Mouse (Mus musculus) hindbrain, embryonic 12.5 days (tissue): ENCODE data around the gene Dbn1. TPM values are rescaled to one million over a fixed set of nuclear protein-coding genes. Genes with fewer than 3 reads are reported as not detected.

Experiments
- ATAC-seq: fragments of 200-750 bp; cut with Nextera tagmentation; 2 replicates; pipeline ENCODE4 v1.8.0; 2017; ENCODE audit warnings: moderate TSS enrichment; ENCODE audit not compliant: low FRiP score
- H3K27ac ChIP-seq: fragments of 300-500 bp; sonication (generic); 2 replicates; pipeline ENCODE4 v1.5.1; 2016; ENCODE audit warnings: mild to moderate bottlenecking
- H3K27me3 ChIP-seq: fragments of 300-500 bp; sonication (generic); 2 replicates; pipeline ENCODE4 v1.6.1; 2016; ENCODE audit warnings: mild to moderate bottlenecking
- H3K36me3 ChIP-seq: fragments of 300-500 bp; sonication (generic); 2 replicates; pipeline ENCODE4 v1.6.1; 2016; ENCODE audit warnings: mild to moderate bottlenecking
- H3K4me1 ChIP-seq: fragments of 300-500 bp; sonication (generic); 2 replicates; pipeline ENCODE4 v1.6.1; 2016
- H3K4me2 ChIP-seq: fragments of 300-500 bp; sonication (generic); replicated peaks from 2 replicates; pipeline ENCODE4 v1.6.1; 2016; ENCODE audit warnings: mild to moderate bottlenecking
- H3K4me3 ChIP-seq: fragments of 300-500 bp; sonication (generic); 2 replicates; pipeline ENCODE4 v1.5.1; 2016; ENCODE audit warnings: mild to moderate bottlenecking
- H3K9ac ChIP-seq: fragments of 300-500 bp; sonication (generic); 2 replicates; pipeline ENCODE4 v1.6.1; 2016; ENCODE audit warnings: mild to moderate bottlenecking, moderate library complexity
- H3K9me3 ChIP-seq: fragments of 300-500 bp; sonication (generic); replicated peaks from 2 replicates; pipeline ENCODE4 v1.6.1; 2016; ENCODE audit warnings: mild to moderate bottlenecking
- WGBS: fragments of 180-500 bp; shearing (Covaris S2); methylation state at CpG from one replicate; pipeline ENCODE4 v1.1.7; 2016; 5-methylcytosine and 5-hydroxymethylcytosine counted together
- polyA plus RNA-seq: library from polyadenylated mRNA; unstranded; fragments of >200 nt; fragmentation: Nextera tagmentation; extraction: Ambion mirVana; gene quantifications from 2 replicates; pipeline ENCODE4 v1.2.1, GENCODE M21; 2016

Dbn1 gene
- polyA plus RNA-seq, 1 experiment from 2014 or later, result 585 TPM

GRCm38 (mm10) chr13:55484520-55485088 lies 3.3 kb downstream of the Dbn1 start:
- peaks cover 38% of the 10 kb centered on the region for H3K36me3 ChIP-seq
- peak overlapping the region; percentile 98 for H3K4me3 ChIP-seq
- no peaks in the 10 kb centered on the region for H3K27me3 ChIP-seq
- H3K27ac ChIP-seq, result peak overlapping the region; percentile 99
- 17% methylated on average over 6 of the region's 7 CpGs for WGBS
- H3K4me1 ChIP-seq, result peaks cover 49% of the 10 kb centered on the region
- H3K9ac ChIP-seq, result peak overlapping the region; percentile 100
- ATAC-seq, result no peak
- peak overlapping the region; percentile 96 for H3K4me2 ChIP-seq
- no peaks in the 10 kb centered on the region for H3K9me3 ChIP-seq

GRCm38 (mm10) chr13:55483593-55483992 lies 4.3 kb downstream of the Dbn1 start:
- peak; percentile 72 for ATAC-seq
- H3K9ac ChIP-seq, result peak overlapping the region; percentile 59
- peak overlapping the region; percentile 98 for H3K4me3 ChIP-seq
- H3K27me3 ChIP-seq, result no peaks in the 10 kb centered on the region
- H3K4me2 ChIP-seq, result peak overlapping the region; percentile 96
- H3K4me1 ChIP-seq, result peaks cover 49% of the 10 kb centered on the region
- H3K27ac ChIP-seq, result peak overlapping the region; percentile 99
- WGBS, result 12% methylated on average over 15 of the region's 15 CpGs
- no peaks in the 10 kb centered on the region for H3K9me3 ChIP-seq
- H3K36me3 ChIP-seq, result peaks cover 48% of the 10 kb centered on the region

DNA sequence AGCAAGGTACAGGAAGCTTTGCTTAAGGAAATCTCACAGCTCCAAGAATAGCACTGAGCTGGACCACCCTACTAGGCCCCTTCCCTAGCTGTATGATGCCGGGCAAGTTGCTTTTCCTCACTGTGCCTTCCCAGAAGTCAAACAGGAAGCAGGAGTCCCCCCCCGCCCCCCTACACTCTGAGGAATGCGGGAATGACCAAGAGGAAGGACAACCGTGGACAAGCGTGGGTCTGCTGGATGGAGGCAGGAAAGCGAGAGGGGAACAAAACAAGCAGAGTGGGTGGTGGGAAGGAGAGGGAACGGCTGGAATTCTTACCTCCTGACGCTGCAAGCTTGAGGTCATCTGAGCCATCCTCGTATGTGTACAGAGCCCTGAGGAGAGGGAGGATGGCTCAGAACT lies 4.8 kb downstream of the Dbn1 start:
- peaks cover 51% of the 10 kb centered on the region for H3K36me3 ChIP-seq
- H3K4me3 ChIP-seq, result peak overlapping the region; percentile 98
- peaks cover 45% of the 10 kb centered on the region for H3K4me1 ChIP-seq
- WGBS, result 30% methylated on average over 9 of the region's 9 CpGs
- H3K27ac ChIP-seq, result peak overlapping the region; percentile 99
- no peak for ATAC-seq
- H3K9ac ChIP-seq, result peak overlapping the region; percentile 59
- H3K9me3 ChIP-seq, result no peaks in the 10 kb centered on the region
- peak overlapping the region; percentile 96 for H3K4me2 ChIP-seq
- no peaks in the 10 kb centered on the region for H3K27me3 ChIP-seq

- Histone ChIP-seq H3K27me3 (no peaks in the 10 kb centered on the region), H3K4me1 (peaks cover 44% of the 10 kb centered on the region), H3K4me3 (no peak overlapping the region), H3K9ac (no peak overlapping the region), H3K27ac (peak overlapping the region; percentile 99), H3K4me2 (peak overlapping the region; percentile 96), H3K9me3 (no peaks in the 10 kb centered on the region), H3K36me3 (peaks cover 57% of the 10 kb centered on the region)
- ATAC-seq, result no peak
- WGBS, result 81% methylated on average over 7 of the region's 7 CpGs
Measured at GRCm38 (mm10) chr13:55482542-55482941, 5.4 kb downstream of the Dbn1 start.

GRCm38 (mm10) chr13:55479929-55480328 lies 8.0 kb downstream of the Dbn1 start:
- Histone ChIP-seq H3K4me1 (peaks cover 52% of the 10 kb centered on the region), H3K27me3 (no peaks in the 10 kb centered on the region), H3K9ac (no peak overlapping the region), H3K36me3 (peaks cover 83% of the 10 kb centered on the region), H3K4me3 (no peak overlapping the region), H3K4me2 (no peak overlapping the region), H3K27ac (no peak overlapping the region), H3K9me3 (no peaks in the 10 kb centered on the region)
- no peak for ATAC-seq

DNA sequence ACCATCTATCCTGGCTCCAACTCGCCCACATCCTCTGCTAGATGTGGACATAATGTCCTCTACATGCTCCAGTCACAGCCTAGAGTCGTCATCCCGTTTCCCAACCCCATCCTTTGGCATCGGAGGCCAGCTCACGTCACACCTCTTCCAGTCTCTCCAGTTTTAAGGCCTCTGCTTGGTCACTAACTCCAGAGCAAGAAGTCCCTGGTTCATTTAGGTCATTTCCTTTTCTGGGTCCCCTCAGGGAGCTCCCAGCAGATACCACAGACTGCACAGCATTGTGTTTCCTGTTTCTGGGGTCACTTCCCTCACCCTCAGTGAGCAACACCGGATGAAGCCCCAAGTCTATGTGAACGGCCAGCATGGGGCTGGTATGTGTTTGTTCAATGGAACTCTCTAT lies 8.9 kb downstream of the Dbn1 start:
- no peak overlapping the region for H3K27ac ChIP-seq
- H3K4me2 ChIP-seq, result no peak overlapping the region
- no peak for ATAC-seq
- H3K36me3 ChIP-seq, result peaks cover 92% of the 10 kb centered on the region
- H3K4me1 ChIP-seq, result peaks cover 52% of the 10 kb centered on the region
- WGBS, result 86% methylated on average over 7 of the region's 7 CpGs
- H3K27me3 ChIP-seq, result no peaks in the 10 kb centered on the region
- H3K9ac ChIP-seq, result no peak overlapping the region
- H3K9me3 ChIP-seq, result no peaks in the 10 kb centered on the region
- no peak overlapping the region for H3K4me3 ChIP-seq

GRCm38 (mm10) chr13:55478036-55478435 lies 9.9 kb downstream of the Dbn1 start:
- 51% methylated on average over 5 of the region's 5 CpGs for WGBS
- no peaks in the 10 kb centered on the region for H3K27me3 ChIP-seq
- H3K4me2 ChIP-seq, result no peak overlapping the region
- ATAC-seq, result no peak
- H3K4me3 ChIP-seq, result no peak overlapping the region
- peaks cover 52% of the 10 kb centered on the region for H3K4me1 ChIP-seq
- no peaks in the 10 kb centered on the region for H3K9me3 ChIP-seq
- no peak overlapping the region for H3K27ac ChIP-seq
- H3K36me3 ChIP-seq, result peaks cover 95% of the 10 kb centered on the region
- H3K9ac ChIP-seq, result no peak overlapping the region

DNA sequence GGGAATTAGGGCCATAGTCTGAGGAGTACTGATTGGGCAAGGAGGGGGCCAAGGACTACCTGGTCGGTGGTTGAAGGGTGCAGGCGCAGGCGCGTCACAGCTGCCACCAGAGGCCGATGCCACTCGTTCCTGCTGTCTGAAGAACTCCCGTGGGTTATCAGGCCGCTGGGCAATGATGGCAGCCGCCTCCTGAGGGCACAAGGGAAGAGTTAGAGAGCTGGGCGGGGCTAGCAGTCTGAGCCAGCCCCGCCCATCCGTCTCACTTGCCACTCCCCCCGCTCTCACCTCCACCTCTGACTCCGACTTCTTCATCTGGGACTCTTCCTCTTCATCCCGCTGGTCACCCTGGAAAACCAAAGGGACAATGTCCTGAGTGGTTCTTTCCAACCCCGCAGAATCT lies 10.4 kb downstream of the Dbn1 start:
- H3K4me2 ChIP-seq, result no peak overlapping the region
- WGBS, result 76% methylated on average over 16 of the region's 16 CpGs
- no peaks in the 10 kb centered on the region for H3K9me3 ChIP-seq
- no peak overlapping the region for H3K27ac ChIP-seq
- no peak for ATAC-seq
- H3K4me1 ChIP-seq, result peaks cover 52% of the 10 kb centered on the region
- H3K36me3 ChIP-seq, result peaks cover 90% of the 10 kb centered on the region
- H3K4me3 ChIP-seq, result no peak overlapping the region
- no peaks in the 10 kb centered on the region for H3K27me3 ChIP-seq
- peak overlapping the region; percentile 5 for H3K9ac ChIP-seq

GRCm38 (mm10) chr13:55476256-55476655 lies 11.7 kb downstream of the Dbn1 start:
- Histone ChIP-seq H3K4me1 (peaks cover 59% of the 10 kb centered on the region), H3K36me3 (peaks cover 77% of the 10 kb centered on the region)

GRCm38 (mm10) chr13:55475750-55476149 lies 12.2 kb downstream of the Dbn1 start:
- H3K36me3 ChIP-seq, result peaks cover 72% of the 10 kb centered on the region

More at GRCm38 (mm10) chr13:55476256-55476655, 11.7 kb downstream of the Dbn1 start:
- Histone ChIP-seq H3K9me3 (no peaks in the 10 kb centered on the region), H3K4me3 (no peak overlapping the region), H3K9ac (peak overlapping the region; percentile 47), H3K27me3 (no peaks in the 10 kb centered on the region), H3K27ac (peak overlapping the region; percentile 52; the same call in 1 of the 2 replicates), H3K4me2 (no peak overlapping the region)
- 92% methylated on average over 8 of the region's 8 CpGs for WGBS
- ATAC-seq, result no peak

DNA sequence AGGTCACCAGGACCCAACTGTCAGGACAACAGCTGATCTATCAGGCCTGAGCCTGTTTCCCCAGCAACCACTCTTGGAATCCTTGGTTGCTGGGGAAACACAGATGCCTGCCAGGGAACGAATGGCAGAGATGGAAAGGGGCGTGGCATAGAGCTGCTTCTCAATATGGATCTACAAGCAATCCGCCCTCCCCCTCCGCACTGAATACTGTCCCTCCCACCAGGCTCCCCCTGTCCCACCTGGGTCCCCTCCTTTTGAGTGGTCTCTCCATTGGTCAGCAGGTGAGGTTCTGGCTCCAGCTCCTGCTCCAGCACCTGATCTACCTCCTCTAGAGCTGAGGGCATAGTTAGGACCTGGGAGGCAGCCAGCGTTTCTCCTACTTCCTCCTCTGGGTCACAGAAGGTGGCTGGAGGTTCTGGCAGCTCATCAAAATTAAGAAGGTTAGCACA lies 13.3 kb downstream of the Dbn1 start:
- H3K9ac ChIP-seq, result peak overlapping the region; percentile 24; the same call in 1 of the 2 replicates
- no peak for ATAC-seq
- H3K27me3 ChIP-seq, result no peaks in the 10 kb centered on the region; the same call in 1 of the 2 replicates
- no peaks in the 10 kb centered on the region for H3K9me3 ChIP-seq
- peak overlapping the region; percentile 17; the same call in 1 of the 2 replicates for H3K4me2 ChIP-seq
- peaks cover 75% of the 10 kb centered on the region for H3K4me1 ChIP-seq
- WGBS, result 24% methylated on average over 5 of the region's 5 CpGs
- no peak overlapping the region for H3K4me3 ChIP-seq
- H3K36me3 ChIP-seq, result peaks cover 61% of the 10 kb centered on the region
- H3K27ac ChIP-seq, result peak overlapping the region; percentile 84

More at GRCm38 (mm10) chr13:55475750-55476149, 12.2 kb downstream of the Dbn1 start:
- no peak for ATAC-seq
- H3K4me1 ChIP-seq, result peaks cover 64% of the 10 kb centered on the region
- no peak overlapping the region for H3K9ac ChIP-seq
- 83% methylated on average over 5 of the region's 5 CpGs for WGBS
- no peaks in the 10 kb centered on the region for H3K27me3 ChIP-seq
- no peak overlapping the region for H3K4me3 ChIP-seq
- 0 out of 2 replicates have a peak overlapping the region, but pooled peaks have one; percentile 52 for H3K27ac ChIP-seq
- H3K4me2 ChIP-seq, result no peak overlapping the region
- H3K9me3 ChIP-seq, result no peaks in the 10 kb centered on the region

- ATAC-seq, result no peak
- Histone ChIP-seq H3K27ac (peak overlapping the region; percentile 84), H3K27me3 (no peaks in the 10 kb centered on the region; the same call in 1 of the 2 replicates), H3K4me1 (peaks cover 82% of the 10 kb centered on the region), H3K9ac (0 out of 2 replicates have a peak overlapping the region, but pooled peaks have one; percentile 83), H3K4me3 (no peak overlapping the region), H3K36me3 (peaks cover 54% of the 10 kb centered on the region), H3K9me3 (no peaks in the 10 kb centered on the region), H3K4me2 (no peak overlapping the region; the same call in 1 of the 2 replicates)
- 54% methylated on average over 11 of the region's 11 CpGs for WGBS
Measured at GRCm38 (mm10) chr13:55473961-55474360, 13.9 kb downstream of the Dbn1 start.
